Mouse (Mus musculus) cortical plate, adult 2 months (tissue): ENCODE results near the gene Slc39a13. TPM values are rescaled to one million over a fixed set of nuclear protein-coding genes. Genes with fewer than 3 reads are reported as not detected.
A peak's percentile ranks its signal among the peaks of the same experiment; 100 is the strongest.
"Not testable (repeated sequence)": the region's sequence is repeated elsewhere in the genome, so short reads cannot be mapped to it uniquely, and the experiment has no call there.

Source experiments
- H3K27ac ChIP-seq: fragments of 200-500 bp; 2 replicates; pipeline ENCODE4 v1.5.1; 2012; ENCODE audit warnings: low read length, control low read depth, inconsistent platforms; ENCODE audit not compliant: insufficient read depth
- H3K4me1 ChIP-seq: fragments of 200-500 bp; 2 replicates; pipeline ENCODE4 v1.6.1; 2011; ENCODE audit warnings: low read length; ENCODE audit not compliant: control insufficient read depth, insufficient read depth
- H3K4me3 ChIP-seq: fragments of 200-500 bp; 2 replicates; pipeline ENCODE4 v1.5.1; 2011; ENCODE audit warnings: mild to moderate bottlenecking, low read length, control low read depth; ENCODE audit not compliant: insufficient read depth
- CTCF ChIP-seq: fragments of 200-500 bp; IDR thresholded peaks from 2 replicates; pipeline ENCODE4 v1.5.1; 2011; ENCODE audit warnings: mild to moderate bottlenecking, control low read depth, low read length; ENCODE audit not compliant: insufficient read depth; ENCODE audit errors: extremely low read depth
- POLR2A ChIP-seq: fragments of 200-500 bp; IDR thresholded peaks from 2 replicates; pipeline ENCODE4 v1.6.1; 2011; ENCODE audit warnings: mild to moderate bottlenecking, low read length, control low read depth; ENCODE audit not compliant: insufficient read depth; ENCODE audit errors: extremely low read depth
- polyA plus RNA-seq: library from polyadenylated mRNA; depleted of rRNA; stranded (reverse); fragments of >200 nt; gene quantifications from 2 replicates; pipeline ENCODE4 v1.2.3, GENCODE M21; 2012

Slc39a13 gene
- polyA plus RNA-seq, 1 experiment, result 51.3 TPM

GRCm38 (mm10) chr2:91031216-91031615 lies 39.0 kb downstream of the Slc39a13 start:
- Histone ChIP-seq H3K4me3 (no peak overlapping the region), H3K27ac (no peak overlapping the region), H3K4me1 (no peaks in the 10 kb centered on the region; the same call in 1 of the 2 replicates)
- TF ChIP-seq CTCF (no peak), POLR2A (no peak)

- no peak overlapping the region for H3K4me3 ChIP-seq
- TF ChIP-seq CTCF (no peak), POLR2A (no peak)
- H3K4me1 ChIP-seq, result peaks cover 12% of the 10 kb centered on the region
- H3K27ac ChIP-seq, result no peak overlapping the region
Observed at GRCm38 (mm10) chr2:91027391-91028214, 42.6 kb downstream of the Slc39a13 start.

- Histone ChIP-seq H3K27ac (0 out of 2 replicates have a peak overlapping the region, but pooled peaks have one; percentile 40), H3K4me3 (no peak overlapping the region), H3K4me1 (peaks cover 12% of the 10 kb centered on the region)
- no peak for TF ChIP-seq POLR2A
- TF ChIP-seq CTCF, result no peak
Observed at GRCm38 (mm10) chr2:91026491-91026890, 43.7 kb downstream of the Slc39a13 start.

DNA sequence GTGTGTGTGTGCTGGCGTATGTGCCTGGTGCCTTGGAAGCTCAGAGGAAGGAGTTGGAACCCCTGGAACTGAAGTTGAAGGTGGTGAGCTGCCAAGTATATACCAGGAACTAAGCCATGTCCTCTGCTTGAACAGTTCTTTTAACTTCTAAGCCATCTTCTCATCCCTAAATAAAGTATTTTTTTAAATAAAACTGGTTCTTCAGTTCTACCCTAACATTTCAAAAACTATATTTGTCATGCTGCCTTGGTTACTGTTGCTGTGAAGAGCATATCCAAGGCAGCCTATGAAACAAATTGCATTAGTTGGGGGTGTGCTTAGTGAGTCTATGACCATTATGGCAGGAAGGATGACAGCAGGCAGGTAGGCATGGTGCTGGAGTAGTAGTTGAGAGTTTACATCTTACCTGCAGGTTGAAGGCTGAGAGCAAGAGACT lies 45.1 kb downstream of the Slc39a13 start:
- no peak overlapping the region for H3K4me3 ChIP-seq
- H3K27ac ChIP-seq, result peak overlapping the region; percentile 91
- TF ChIP-seq POLR2A (no peak; the same call in 1 of the 2 replicates), CTCF (no peak)
- peaks cover 12% of the 10 kb centered on the region for H3K4me1 ChIP-seq

- no peak overlapping the region for H3K4me3 ChIP-seq
- no peak for TF ChIP-seq CTCF
- no peak for TF ChIP-seq POLR2A
- H3K4me1 ChIP-seq, result peaks cover 12% of the 10 kb centered on the region
- H3K27ac ChIP-seq, result peak overlapping the region; percentile 75
Observed at GRCm38 (mm10) chr2:91023956-91024355, 46.3 kb downstream of the Slc39a13 start.

GRCm38 (mm10) chr2:91023131-91023530 lies 47.1 kb downstream of the Slc39a13 start:
- Histone ChIP-seq H3K4me3 (no peak overlapping the region), H3K4me1 (peaks cover 12% of the 10 kb centered on the region), H3K27ac (no peak overlapping the region; the same call in 1 of the 2 replicates)
- no peak for TF ChIP-seq POLR2A
- no peak for TF ChIP-seq CTCF

DNA sequence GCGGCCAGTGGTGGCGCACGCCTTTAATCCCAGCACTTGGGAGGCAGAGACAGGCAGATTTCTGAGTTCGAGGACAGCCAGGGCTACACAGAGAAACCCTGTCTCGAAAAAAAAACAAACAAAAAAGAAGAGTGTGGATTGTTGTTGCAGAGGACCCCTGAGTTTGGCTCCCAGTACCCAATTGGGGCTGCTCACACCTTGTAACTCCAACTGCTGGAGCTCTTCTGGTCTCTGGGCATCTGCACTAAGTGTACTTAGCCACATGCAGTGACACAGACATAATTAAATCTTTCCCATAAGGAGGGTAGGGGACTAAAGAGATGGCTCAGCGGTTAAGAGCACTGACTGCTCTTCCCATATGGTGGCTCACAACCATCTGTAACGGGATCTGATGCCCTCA lies 48.0 kb downstream of the Slc39a13 start:
- H3K4me3 ChIP-seq, H3K27ac ChIP-seq: not testable (repeated sequence)
- peaks cover 12% of the 10 kb centered on the region for H3K4me1 ChIP-seq

DNA sequence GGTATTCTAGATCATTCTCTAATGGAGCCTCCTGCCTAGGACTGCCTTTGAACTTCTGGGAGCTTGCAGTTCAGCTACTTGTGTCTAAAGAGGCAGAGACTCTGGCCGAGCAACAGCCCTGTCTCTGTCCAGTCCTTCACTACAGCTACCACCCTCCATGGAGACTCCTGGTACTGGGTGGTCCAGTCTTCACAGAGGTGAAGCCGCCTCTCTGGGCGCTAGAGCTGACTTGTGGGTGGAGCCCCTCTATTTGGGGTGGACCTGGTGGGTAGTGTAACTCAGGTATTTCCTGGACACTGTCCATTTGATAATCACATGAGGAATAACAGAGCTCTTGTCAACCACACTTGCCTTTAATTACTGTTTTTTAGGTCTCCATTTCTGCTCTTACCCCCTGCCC lies 50.3 kb downstream of the Slc39a13 start:
- Histone ChIP-seq H3K4me3 (no peak overlapping the region), H3K4me1 (peaks cover 12% of the 10 kb centered on the region), H3K27ac (no peak overlapping the region)
- no peak for TF ChIP-seq POLR2A
- TF ChIP-seq CTCF, result no peak

DNA sequence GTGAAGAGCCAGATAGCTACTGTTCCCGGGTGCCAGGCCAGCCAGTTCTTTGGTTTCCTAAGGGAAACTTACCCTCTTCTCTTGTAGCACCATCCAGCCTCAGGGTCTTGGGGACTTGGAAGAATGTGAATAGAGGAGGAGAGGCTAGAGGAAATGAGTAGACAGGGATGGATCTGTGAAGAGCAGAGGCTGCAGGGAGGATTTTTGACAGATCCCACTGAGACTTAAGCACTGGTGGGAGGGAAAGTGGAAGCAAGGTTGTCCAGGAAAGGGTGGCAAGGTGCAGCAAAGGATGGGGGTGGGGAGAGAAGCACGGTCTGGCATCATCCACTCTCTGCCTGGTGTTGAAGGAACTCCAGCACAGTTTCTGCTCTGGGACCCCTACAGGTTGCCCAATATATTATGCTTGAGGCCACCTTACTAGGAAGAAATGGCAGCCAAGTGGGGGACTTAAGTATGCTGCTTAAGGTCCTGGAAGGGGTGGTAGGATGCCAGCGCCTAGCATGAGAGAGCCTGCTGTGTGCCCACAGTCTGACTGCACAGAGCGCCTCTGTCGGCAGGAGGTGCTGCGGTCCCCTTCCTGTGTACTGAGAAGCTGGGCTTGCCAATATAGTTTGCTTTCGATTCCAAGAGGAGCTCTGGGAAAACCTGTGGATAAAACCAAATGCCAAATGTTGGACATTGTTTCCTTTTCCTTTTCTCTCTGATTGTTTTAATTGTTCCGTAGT lies 52.0 kb downstream of the Slc39a13 start:
- H3K4me1 ChIP-seq, result peaks cover 5% of the 10 kb centered on the region
- TF ChIP-seq POLR2A (no peak), CTCF (peak; percentile 40)
- H3K4me3 ChIP-seq, result no peak overlapping the region
- 0 out of 2 replicates have a peak overlapping the region, but pooled peaks have one; percentile 60 for H3K27ac ChIP-seq

- H3K4me3 ChIP-seq, result no peak overlapping the region
- TF ChIP-seq POLR2A, result no peak
- TF ChIP-seq CTCF, result no peak
- H3K4me1 ChIP-seq, result peaks cover 4% of the 10 kb centered on the region
- H3K27ac ChIP-seq, result peak overlapping the region; percentile 63; the same call in 1 of the 2 replicates
Observed at GRCm38 (mm10) chr2:91015386-91015785, 54.8 kb downstream of the Slc39a13 start.
